Mouse (Mus musculus) kidney, embryonic 16.5 days (tissue): Measurements from ENCODE around the gene Brap. TPM values are rescaled to one million over a fixed set of nuclear protein-coding genes. Genes with fewer than 3 reads are reported as not detected.
A peak's percentile ranks its signal among the peaks of the same experiment; 100 is the strongest.
"Not testable (repeated sequence)": the region's sequence is repeated elsewhere in the genome, so short reads cannot be mapped to it uniquely, and the experiment has no call there.

Source experiments
- ATAC-seq: fragments of 200-750 bp; cut with Nextera tagmentation; 2 replicates; pipeline ENCODE4 v1.8.0; 2017; ENCODE audit warnings: moderate TSS enrichment; ENCODE audit not compliant: low FRiP score, low TSS enrichment
- H3K27ac ChIP-seq: fragments of 300-500 bp; sonication (generic); 2 replicates; pipeline ENCODE4 v1.5.1; 2014; ENCODE audit warnings: low read length
- H3K27me3 ChIP-seq: fragments of 300-500 bp; sonication (generic); 2 replicates; pipeline ENCODE4 v1.6.1; 2014; ENCODE audit warnings: low read length, control low read depth, mixed read lengths; ENCODE audit not compliant: insufficient read depth
- H3K36me3 ChIP-seq: fragments of 300-500 bp; sonication (generic); 2 replicates; pipeline ENCODE4 v1.6.1; 2014; ENCODE audit warnings: low read length, control low read depth, mixed read lengths; ENCODE audit not compliant: insufficient read depth
- H3K4me1 ChIP-seq: fragments of 300-500 bp; sonication (generic); 2 replicates; pipeline ENCODE4 v1.6.1; 2014; ENCODE audit warnings: low read length, control low read depth, mixed read lengths; ENCODE audit not compliant: insufficient read depth
- H3K4me2 ChIP-seq: fragments of 300-500 bp; sonication (generic); replicated peaks from 2 replicates; pipeline ENCODE4 v1.6.1; 2014; ENCODE audit warnings: low read depth, low read length
- H3K4me3 ChIP-seq: fragments of 300-500 bp; sonication (generic); 2 replicates; pipeline ENCODE4 v1.5.1; 2014; ENCODE audit warnings: mild to moderate bottlenecking, low read length
- H3K9ac ChIP-seq: fragments of 300-500 bp; sonication (generic); replicated peaks from 2 replicates; pipeline ENCODE4 v1.6.1; 2014; ENCODE audit warnings: low read length
- H3K9me3 ChIP-seq: fragments of 300-500 bp; sonication (generic); 2 replicates; pipeline ENCODE4 v1.6.1; 2016; ENCODE audit warnings: low read length, control low read depth
- WGBS: fragments of 180-500 bp; shearing (Covaris S2); extraction: QIAGEN DNeasy Blood & Tissue Kit; methylation state at CpG from one replicate; pipeline ENCODE4 v1.1.7; 2014; 5-methylcytosine and 5-hydroxymethylcytosine counted together
- polyA plus RNA-seq: library from polyadenylated mRNA; unstranded; fragments of >200 nt; fragmentation: Nextera tagmentation; extraction: Ambion mirVana; gene quantifications from 2 replicates; pipeline ENCODE4 v1.2.1, GENCODE M21; 2015

Brap gene
- polyA plus RNA-seq, 1 experiment from 2014 or later, result 37.4 TPM

DNA sequence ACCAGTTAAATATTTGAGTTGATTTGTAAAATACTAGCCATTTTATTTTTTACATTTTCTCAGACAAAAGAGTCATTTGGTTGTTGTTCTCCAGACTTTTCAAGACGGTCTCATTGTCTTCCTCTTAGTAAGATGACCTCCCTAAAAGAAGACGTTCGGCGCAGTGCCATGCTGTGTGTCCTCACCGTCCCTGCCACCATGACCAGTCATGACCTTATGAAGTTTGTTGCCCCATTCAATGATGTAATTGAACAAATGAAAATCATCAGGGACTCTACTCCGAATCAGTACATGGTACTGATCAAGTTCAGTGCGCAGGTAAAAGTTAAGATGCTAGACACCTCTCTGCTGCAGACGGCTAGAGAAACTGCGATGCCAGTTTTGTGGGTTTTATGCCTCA lies 4.6 kb downstream of the Brap start:
- Histone ChIP-seq H3K4me3 (no peak overlapping the region), H3K27ac (no peak overlapping the region)
- WGBS, result 96% methylated on average over 9 of the region's 9 CpGs

DNA sequence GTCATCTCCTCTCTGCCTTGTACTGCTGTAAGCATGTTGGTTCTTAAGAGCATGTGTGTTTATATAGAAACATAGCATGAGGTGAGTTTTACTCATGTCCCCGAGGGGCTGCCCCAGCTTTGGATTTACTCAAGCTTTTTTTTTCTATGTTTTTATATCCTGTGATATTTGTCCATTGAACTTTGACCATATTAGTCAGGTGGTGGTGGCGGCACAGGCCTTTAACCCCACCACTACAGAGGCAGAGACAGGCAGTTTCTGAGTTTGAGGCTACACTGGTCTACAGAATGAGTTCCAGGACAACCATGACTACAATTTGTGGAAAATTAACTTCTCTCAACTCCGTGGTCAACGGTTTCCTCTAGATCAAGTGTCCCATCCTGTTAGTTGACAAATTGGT lies 6.7 kb downstream of the Brap start:
- Histone ChIP-seq H3K4me2 (no peak overlapping the region), H3K36me3 (peaks cover 26% of the 10 kb centered on the region), H3K27ac (no peak overlapping the region), H3K9ac (no peak overlapping the region), H3K9me3 (0 out of 2 replicates have a peak, but pooled peaks cover 3% of the 10 kb centered on the region), H3K4me1 (no peaks in the 10 kb centered on the region), H3K27me3 (no peaks in the 10 kb centered on the region), H3K4me3 (no peak overlapping the region)
- no peak for ATAC-seq
- 78% methylated on average over 4 of the region's 4 CpGs for WGBS

More for the DNA sequence above, 4.6 kb downstream of the Brap start:
- peaks cover 9% of the 10 kb centered on the region for H3K4me1 ChIP-seq
- no peaks in the 10 kb centered on the region for H3K9me3 ChIP-seq
- H3K9ac ChIP-seq, result no peak overlapping the region
- H3K36me3 ChIP-seq, result peaks cover 23% of the 10 kb centered on the region
- ATAC-seq, result no peak
- no peaks in the 10 kb centered on the region for H3K27me3 ChIP-seq
- H3K4me2 ChIP-seq, result no peak overlapping the region

DNA sequence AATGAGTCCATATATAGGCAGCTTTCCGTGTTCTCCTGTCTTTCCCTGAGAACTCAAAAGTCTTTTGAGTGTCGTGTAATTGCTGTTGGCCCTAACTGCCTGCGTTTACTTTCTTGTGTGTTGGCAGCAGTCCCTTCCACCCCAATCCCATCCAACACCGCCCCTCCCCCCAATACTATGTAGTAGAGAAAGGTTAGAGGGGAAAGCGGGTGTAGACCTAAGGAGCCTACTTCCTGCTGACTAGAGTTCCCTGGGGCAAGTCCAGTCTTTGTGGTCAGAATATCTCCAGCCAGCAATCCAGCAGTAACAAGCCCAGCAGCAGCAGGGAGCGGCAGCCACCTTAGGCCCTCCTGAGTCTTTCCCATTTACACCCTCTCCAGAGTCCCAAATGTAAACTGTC lies 8.0 kb downstream of the Brap start:
- H3K36me3 ChIP-seq, result peaks cover 19% of the 10 kb centered on the region
- 0 out of 2 replicates have a peak, but pooled peaks cover 3% of the 10 kb centered on the region for H3K9me3 ChIP-seq
- H3K4me1 ChIP-seq, result no peaks in the 10 kb centered on the region
- H3K4me3 ChIP-seq, result no peak overlapping the region
- no peak overlapping the region for H3K9ac ChIP-seq
- H3K27ac ChIP-seq, result no peak overlapping the region
- no peaks in the 10 kb centered on the region for H3K27me3 ChIP-seq
- no peak for ATAC-seq
- 74% methylated on average over 6 of the region's 6 CpGs for WGBS
- no peak overlapping the region for H3K4me2 ChIP-seq

DNA sequence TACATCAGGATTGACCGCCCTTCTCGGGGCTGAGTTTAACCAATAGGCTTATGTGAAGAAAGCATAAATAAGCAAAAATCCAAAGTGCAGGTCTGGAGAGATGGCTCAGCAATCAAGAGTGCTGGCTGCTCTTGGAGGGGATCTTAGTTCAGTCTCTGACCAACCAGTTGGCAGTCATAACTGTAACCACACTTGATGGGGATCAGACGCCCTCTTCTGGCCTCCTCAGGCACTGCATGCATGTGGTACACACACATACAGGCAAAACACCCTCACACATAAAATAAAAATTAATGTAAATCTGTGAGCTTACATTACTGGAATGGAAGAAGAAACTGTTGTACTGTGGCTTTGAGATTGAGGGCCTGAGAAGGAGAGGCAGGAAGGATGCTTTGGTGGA lies 10.0 kb downstream of the Brap start:
- no peaks in the 10 kb centered on the region for H3K27me3 ChIP-seq
- H3K4me2 ChIP-seq, result no peak overlapping the region
- ATAC-seq, result no peak
- WGBS, result 80% methylated on average over 3 of the region's 3 CpGs
- no peak overlapping the region for H3K27ac ChIP-seq
- H3K4me1 ChIP-seq, result no peaks in the 10 kb centered on the region
- H3K36me3 ChIP-seq, result peaks cover 23% of the 10 kb centered on the region
- no peak overlapping the region for H3K4me3 ChIP-seq
- H3K9ac ChIP-seq, result no peak overlapping the region
- H3K9me3 ChIP-seq, result 0 out of 2 replicates have a peak, but pooled peaks cover 3% of the 10 kb centered on the region

DNA sequence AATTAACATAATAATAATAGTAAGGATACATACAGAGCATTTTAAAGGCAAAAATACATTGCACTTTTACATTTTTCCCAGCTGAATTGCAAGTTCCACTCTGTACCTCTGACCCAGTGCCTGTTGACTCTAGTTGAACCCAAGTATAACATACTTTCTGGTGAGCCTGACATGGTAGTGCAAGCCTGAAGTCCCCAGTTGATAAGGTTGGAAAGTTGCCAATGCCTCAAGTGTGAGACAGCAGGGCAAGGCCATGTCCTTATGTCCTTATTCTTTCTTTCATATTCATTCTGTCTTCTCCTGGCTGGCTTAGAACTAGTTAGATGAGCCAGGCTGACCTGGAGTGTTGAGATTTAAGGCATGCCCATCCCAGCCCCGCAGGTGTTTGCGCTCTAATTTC lies 21.9 kb downstream of the Brap start:
- H3K27me3 ChIP-seq, result no peaks in the 10 kb centered on the region
- ATAC-seq, result no peak
- H3K9ac ChIP-seq, result no peak overlapping the region
- no peak overlapping the region for H3K4me2 ChIP-seq
- no peaks in the 10 kb centered on the region for H3K4me1 ChIP-seq
- H3K9me3 ChIP-seq, result no peaks in the 10 kb centered on the region
- H3K27ac ChIP-seq, result no peak overlapping the region
- WGBS, result 98% methylated on average over 2 of the region's 2 CpGs
- no peak overlapping the region for H3K4me3 ChIP-seq
- peaks cover 71% of the 10 kb centered on the region for H3K36me3 ChIP-seq

DNA sequence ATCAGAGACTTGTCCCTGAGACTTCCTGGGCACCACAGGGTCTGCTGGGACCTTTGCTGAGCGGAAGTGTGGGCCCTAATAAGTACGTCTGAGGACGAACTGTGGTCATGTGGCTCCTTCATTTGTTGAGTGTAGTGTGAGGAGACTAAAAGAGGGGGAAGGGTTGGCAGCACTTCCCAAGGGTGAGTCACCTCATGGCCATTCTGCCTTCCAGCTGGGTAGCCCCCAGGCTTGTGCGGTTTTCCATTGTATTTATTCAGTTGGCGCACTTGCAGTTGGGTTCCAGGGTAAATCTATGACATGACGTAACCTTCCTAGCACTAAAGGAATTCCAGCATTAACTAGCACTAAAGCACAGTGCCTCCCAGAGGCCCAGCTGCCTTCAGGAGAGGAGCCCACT lies 25.1 kb downstream of the Brap start:
- no peak overlapping the region for H3K9ac ChIP-seq
- H3K4me1 ChIP-seq, result no peaks in the 10 kb centered on the region
- H3K27ac ChIP-seq, result peak overlapping the region; percentile 15; the same call in 1 of the 2 replicates
- H3K36me3 ChIP-seq, result peaks cover 41% of the 10 kb centered on the region
- H3K9me3 ChIP-seq, result no peaks in the 10 kb centered on the region
- 88% methylated on average over 6 of the region's 6 CpGs for WGBS
- H3K4me2 ChIP-seq, result no peak overlapping the region
- H3K4me3 ChIP-seq, result no peak overlapping the region
- no peak for ATAC-seq
- no peaks in the 10 kb centered on the region for H3K27me3 ChIP-seq

DNA sequence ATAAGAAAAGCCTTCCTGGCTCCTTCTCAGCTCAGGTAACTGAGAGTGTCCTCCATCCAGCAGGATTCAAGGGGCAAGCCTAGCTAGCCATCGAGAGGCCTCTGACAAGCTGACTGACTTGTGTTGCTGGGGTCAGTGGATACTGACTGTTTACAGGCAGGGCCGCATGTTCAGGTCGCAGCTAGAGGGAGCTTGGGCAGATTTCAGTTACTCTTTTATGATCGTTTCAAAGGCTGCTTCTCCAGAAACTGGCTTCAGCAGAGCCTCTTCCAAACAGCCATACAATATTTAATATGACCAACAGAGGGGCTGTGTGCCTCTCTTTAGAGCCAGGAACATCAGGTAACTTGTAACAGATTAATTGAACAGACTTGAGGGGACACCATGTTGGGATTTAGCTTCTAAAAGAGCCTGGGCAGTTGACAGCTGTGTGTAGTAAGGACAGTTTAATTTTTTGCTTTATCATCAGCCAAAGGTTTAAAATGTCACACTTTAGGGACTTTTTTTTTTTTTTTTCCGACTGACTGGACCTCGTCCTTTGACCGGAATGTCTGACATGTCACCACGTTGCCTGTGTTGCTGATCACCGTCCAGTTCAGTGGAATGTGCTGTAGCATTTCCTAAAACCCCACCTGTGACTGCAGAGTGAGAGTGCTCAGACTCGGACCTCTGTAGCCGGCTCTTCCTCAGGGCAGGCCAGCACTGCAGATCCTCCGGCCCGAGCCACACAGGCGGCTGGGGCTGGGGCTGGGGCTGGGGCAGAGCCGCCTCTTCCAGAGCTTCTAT lies 25.9 kb downstream of the Brap start:
- peak overlapping the region; percentile 15; the same call in 1 of the 2 replicates for H3K27ac ChIP-seq
- H3K4me1 ChIP-seq, result no peaks in the 10 kb centered on the region
- no peaks in the 10 kb centered on the region for H3K27me3 ChIP-seq
- H3K9ac ChIP-seq, result no peak overlapping the region
- ATAC-seq, result peak; percentile 69; the same call in 1 of the 2 replicates
- H3K36me3 ChIP-seq, result peaks cover 34% of the 10 kb centered on the region
- H3K4me2 ChIP-seq, result no peak overlapping the region
- 71% methylated on average over 15 of the region's 15 CpGs for WGBS
- H3K4me3 ChIP-seq, result no peak overlapping the region
- no peaks in the 10 kb centered on the region for H3K9me3 ChIP-seq

DNA sequence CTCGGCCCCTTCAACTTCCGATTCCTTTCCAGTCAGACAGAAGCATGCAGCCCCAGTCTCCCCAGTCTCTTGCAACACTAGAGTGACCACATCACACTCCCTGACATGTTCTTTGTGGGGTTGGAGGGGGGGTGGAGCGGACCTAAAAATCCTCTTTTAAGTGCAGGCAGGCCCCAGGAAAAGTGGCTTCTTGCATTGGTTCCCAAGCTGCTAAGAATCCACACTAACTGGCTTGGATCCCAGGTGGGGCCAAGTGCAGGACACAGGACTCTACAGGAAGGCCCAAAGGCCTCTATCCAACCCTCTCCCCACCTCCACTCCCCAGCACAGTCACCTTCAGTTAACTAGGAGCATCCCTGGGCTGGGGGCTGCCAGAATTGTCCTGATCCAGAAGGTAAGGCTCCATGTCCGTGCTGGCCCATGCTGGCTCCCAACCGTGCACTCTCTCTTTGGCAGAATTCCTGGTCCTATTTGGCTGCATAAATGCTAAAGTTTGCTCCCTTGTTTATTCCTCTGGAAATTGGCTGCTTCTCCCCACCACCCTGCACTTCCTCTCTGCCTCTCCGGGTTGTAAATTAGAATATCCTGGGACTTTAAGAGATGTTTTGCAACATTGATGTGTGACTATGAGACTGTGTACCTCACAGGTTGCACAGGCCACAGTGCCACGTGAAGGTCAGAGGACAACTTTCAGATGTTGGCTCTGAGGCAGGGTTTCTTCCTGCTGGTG lies 30.3 kb downstream of the Brap start:
- Histone ChIP-seq H3K27ac (peak overlapping the region; percentile 33; the same call in 1 of the 2 replicates), H3K4me2 (no peak overlapping the region), H3K4me3 (no peak overlapping the region), H3K36me3 (peaks cover 2% of the 10 kb centered on the region; the same call in 1 of the 2 replicates), H3K9me3 (no peaks in the 10 kb centered on the region), H3K9ac (no peak overlapping the region), H3K4me1 (no peaks in the 10 kb centered on the region), H3K27me3 (no peaks in the 10 kb centered on the region)
- WGBS, result 61% methylated on average over 7 of the region's 7 CpGs
- ATAC-seq, result no peak

DNA sequence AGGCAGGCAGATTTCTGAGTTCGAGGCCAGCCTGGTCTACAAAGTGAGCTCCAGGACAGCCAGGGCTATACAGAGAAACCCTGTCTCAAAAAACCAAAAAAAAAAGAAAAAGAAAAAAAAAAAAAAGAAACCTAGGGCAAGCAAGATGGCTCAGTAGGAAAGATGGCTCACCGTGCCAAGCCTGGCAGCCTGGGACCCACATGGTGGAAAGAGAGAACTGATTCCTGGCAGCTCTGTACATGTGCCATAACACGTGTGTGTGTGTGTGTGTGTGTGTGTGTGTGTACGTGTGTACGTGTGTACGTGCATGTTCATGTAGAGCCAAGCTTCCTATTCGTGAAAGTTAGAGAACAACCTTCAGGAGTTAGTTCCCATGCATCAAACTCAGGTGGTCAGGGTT lies 31.1 kb downstream of the Brap start:
- H3K4me2 ChIP-seq, H3K9me3 ChIP-seq, H3K4me3 ChIP-seq, H3K4me1 ChIP-seq, H3K27me3 ChIP-seq, H3K27ac ChIP-seq, ATAC-seq, H3K9ac ChIP-seq, H3K36me3 ChIP-seq: not testable (repeated sequence)
- 92% methylated on average over 7 of the region's 7 CpGs for WGBS

DNA sequence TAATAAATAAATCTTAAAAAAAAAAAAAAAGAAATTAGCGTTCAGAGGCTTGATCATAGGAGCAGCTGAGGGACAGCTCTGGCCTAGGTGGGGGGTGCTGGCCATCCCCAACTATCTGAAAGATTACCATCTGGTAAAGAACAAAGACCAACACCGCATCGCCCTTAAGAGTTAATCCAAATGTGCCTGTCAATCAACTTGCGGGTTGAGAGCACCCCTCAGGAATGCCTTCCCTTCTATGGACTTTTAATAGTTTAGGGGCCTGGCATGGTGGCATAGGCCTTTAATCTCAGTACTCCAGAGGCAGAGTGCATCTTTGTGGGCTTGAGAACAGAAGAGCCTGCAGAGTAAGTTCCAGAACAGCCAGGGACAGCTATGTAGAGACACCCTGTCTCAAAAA lies 32.5 kb downstream of the Brap start:
- H3K4me1 ChIP-seq, result no peaks in the 10 kb centered on the region
- no peak for ATAC-seq
- WGBS, result 78% methylated on average over 4 of the region's 4 CpGs

More for the DNA sequence above, 32.5 kb downstream of the Brap start:
- Histone ChIP-seq H3K27me3 (no peaks in the 10 kb centered on the region), H3K4me3 (no peak overlapping the region), H3K4me2 (no peak overlapping the region), H3K36me3 (no peaks in the 10 kb centered on the region), H3K9ac (no peak overlapping the region), H3K9me3 (no peaks in the 10 kb centered on the region), H3K27ac (no peak overlapping the region)
